Mouse (Mus musculus) layer of hippocampus, postnatal 14 days (tissue): ENCODE data around the gene Slc35b3. TPM values are rescaled to one million over a fixed set of nuclear protein-coding genes. Genes with fewer than 3 reads are reported as not detected.

ENCODE experiments used
- DNase-seq, 2 experiments: peaks; one replicate each; pipeline ENCODE4 v3.0.0; 2021 to 2022; ENCODE audit warnings: low spot score in 2 of 2, mixed read lengths in 1 of 2
- long read RNA-seq, 2 experiments: library from polyadenylated mRNA; stranded (forward); transcript quantifications; one replicate each; pipeline ENCODE4 v2.0.0; 2021
- total RNA-seq, 2 experiments: library from RNA; stranded (reverse); gene quantifications; 2 replicates each; pipeline ENCODE4 v1.2.3; 2021

The Slc35b3 gene
- 10 to 100 TPM; 15.2 to 17.6 TPM for total RNA-seq
- long read RNA-seq, experiment 1, partial matches to known transcripts, result 2 of 10 reads
- long read RNA-seq, experiment 1, other reads (novel, unspliced or antisense), result 5 of 10 reads
- long read RNA-seq, experiment 2, transcript Slc35b3-209 (10 exons, 2,216 nt), result major isoform, 7 of 17 reads
- long read RNA-seq, experiment 2, partial matches to known transcripts, result 3 of 17 reads
- long read RNA-seq, experiment 2, other reads (novel, unspliced or antisense), result 6 of 17 reads

- peak; percentile 73 to 78 for DNase-seq
Observed at GRCm38 (mm10) chr13:38960063-38961050, at the start of gene Slc35b3. Gene Slc35b3 (minus strand): TSS chr13:38960875.

- DNase-seq, result no peak
Observed at GRCm38 (mm10) chr13:39010280-39010679, 49.6 kb upstream of the Slc35b3 start.

- DNase-seq, result no peak
Observed at GRCm38 (mm10) chr13:39003101-39003762, 42.6 kb upstream of the Slc35b3 start.

- no peak for DNase-seq
Observed at GRCm38 (mm10) chr13:39002424-39002823, 41.7 kb upstream of the Slc35b3 start.

GRCm38 (mm10) chr13:39001434-39001833 lies 40.8 kb upstream of the Slc35b3 start:
- DNase-seq, result no peak

GRCm38 (mm10) chr13:38998958-38999357 lies 38.3 kb upstream of the Slc35b3 start:
- no peak for DNase-seq

- DNase-seq, result peak; percentile 54 to 76
Observed at GRCm38 (mm10) chr13:38992529-38992928, 31.9 kb upstream of the Slc35b3 start.

- DNase-seq, result no peak
Observed at GRCm38 (mm10) chr13:38983751-38984150, 23.1 kb upstream of the Slc35b3 start.

- DNase-seq, result no peak
Observed at GRCm38 (mm10) chr13:38980900-38981299, 20.2 kb upstream of the Slc35b3 start.

- DNase-seq, result no peak
Observed at GRCm38 (mm10) chr13:38976978-38977377, 16.3 kb upstream of the Slc35b3 start.

GRCm38 (mm10) chr13:38975853-38976252 lies 15.2 kb upstream of the Slc35b3 start:
- DNase-seq, result no peak

- DNase-seq, result no peak
Observed at GRCm38 (mm10) chr13:38972602-38973001, 11.9 kb upstream of the Slc35b3 start.

GRCm38 (mm10) chr13:38971047-38971446 lies 10.4 kb upstream of the Slc35b3 start:
- no peak for DNase-seq

GRCm38 (mm10) chr13:38967518-38967917 lies 6.8 kb upstream of the Slc35b3 start:
- no peak for DNase-seq

GRCm38 (mm10) chr13:38966922-38967448 lies 6.3 kb upstream of the Slc35b3 start:
- DNase-seq, result no peak

- DNase-seq, result no peak
Observed at GRCm38 (mm10) chr13:38962771-38963170, 2.1 kb upstream of the Slc35b3 start.

- DNase-seq, result no peak
Observed at GRCm38 (mm10) chr13:38958037-38958436, 2.6 kb downstream of the Slc35b3 start.

GRCm38 (mm10) chr13:38946296-38947012 lies 14.2 kb downstream of the Slc35b3 start:
- DNase-seq, result no peak

GRCm38 (mm10) chr13:38945767-38946166 lies 14.9 kb downstream of the Slc35b3 start:
- DNase-seq, result no peak

GRCm38 (mm10) chr13:38944951-38945350 lies 15.7 kb downstream of the Slc35b3 start:
- no peak for DNase-seq

GRCm38 (mm10) chr13:38941786-38942185 lies 18.9 kb downstream of the Slc35b3 start:
- DNase-seq, result no peak
